Mouse (Mus musculus): ENCODE data around the gene Fbxo22.

DNA sequence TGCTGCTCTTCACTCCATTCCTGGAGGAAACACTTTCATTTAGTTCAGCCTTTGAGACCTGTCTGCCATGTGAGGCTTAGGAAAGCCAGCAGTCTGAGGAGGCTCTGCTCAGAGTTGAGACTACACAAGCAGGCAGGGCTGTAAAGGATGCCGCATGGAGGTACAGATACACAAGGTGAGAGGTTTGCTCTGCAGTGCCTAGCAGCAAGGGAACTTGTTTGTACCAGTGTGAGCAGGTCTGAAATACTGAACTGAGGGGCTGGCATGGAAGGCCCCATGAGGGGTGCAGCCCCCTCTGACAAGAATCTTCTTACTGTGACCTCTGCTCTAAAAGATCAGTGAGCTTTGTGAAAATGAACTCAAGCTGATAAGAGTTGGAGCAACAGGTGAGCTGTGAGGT lies 4.7 kb downstream of the Fbxo22 start:
- TF ChIP-seq CTCF (IDR thresholded peaks at IDR 0.05; ENCODE audit: low read depth) = no peak
- TF ChIP-seq EP300 (IDR thresholded peaks at IDR 0.05; ENCODE audit: low read depth) = no peak
